In the genomic region with DNA sequence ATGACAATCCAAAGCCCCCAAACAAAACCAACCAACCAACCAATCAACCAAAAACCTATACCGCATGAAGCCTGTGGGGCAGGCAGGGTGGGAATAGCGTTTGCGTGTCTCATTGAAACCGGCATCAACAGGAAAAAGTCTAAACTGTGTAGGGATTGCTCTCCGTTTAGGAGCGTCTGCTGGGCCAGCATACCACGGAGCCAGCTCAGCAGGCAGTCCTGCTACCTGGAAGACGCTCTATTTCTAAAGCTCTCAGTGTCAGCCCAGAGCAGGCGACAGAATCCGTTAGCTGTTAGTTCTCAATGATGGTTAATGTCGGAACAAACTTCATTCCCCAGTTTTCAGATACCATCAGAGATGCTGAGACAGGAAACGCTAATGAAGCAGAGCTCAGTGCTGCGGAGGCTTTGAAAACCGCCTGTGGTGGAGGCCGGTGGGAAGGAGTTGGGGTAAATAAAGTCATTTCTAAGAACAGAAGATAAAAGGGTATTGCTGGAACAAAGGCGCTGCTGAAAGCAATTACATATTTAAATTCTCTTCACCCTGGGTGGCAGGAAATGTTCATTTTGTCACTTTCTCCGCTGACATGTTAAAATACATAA, we compare ENCODE assay signal across 8 mouse cellular contexts. TPM values are rescaled to one million over a fixed set of nuclear protein-coding genes. Genes with fewer than 3 reads are reported as not detected.
DNase-seq lines count a peak whose midpoint lies in the region; ATAC-seq and TF ChIP-seq lines count a peak whose summit lies in the region.

No protein-coding gene starts in this region.

- H3K4me3 ChIP-seq in heart, embryonic 14.5 days (ENCODE audit: control insufficient read depth in 1 of 2, insufficient read depth in 1 of 2, low read depth in 1 of 2, low read length in 2 of 2), result peak overlapping the region; percentile 19 to 27
- no peak overlapping the region for H3K4me3 ChIP-seq in heart, adult 2 months
- H3K4me3 ChIP-seq in hindbrain, embryonic 11.5 days (ENCODE audit: low read depth, low read length), result peak overlapping the region; percentile 20
- H3K4me3 ChIP-seq in midbrain, embryonic 11.5 days (ENCODE audit: low read depth, low read length), result peak overlapping the region; percentile 11; the same call in 1 of the 2 replicates
- H3K4me3 ChIP-seq in lung, adult 2 months (replicated peaks; ENCODE audit: extremely low read depth, low read depth, low read length), result no peak overlapping the region

- ATAC-seq in heart, embryonic 14.5 days (ENCODE audit: insufficient number of reproducible peaks, insufficient read depth, low FRiP score, low read depth), result no peak
- ATAC-seq in hindbrain, embryonic 11.5 days (ENCODE audit: low FRiP score), result no peak
- no peak for ATAC-seq in midbrain, embryonic 11.5 days (ENCODE audit: low FRiP score)

- H3K9me3 ChIP-seq in heart, embryonic 14.5 days (ENCODE audit: control insufficient read depth, low read length), result peaks cover 5% of the 10 kb centered on the region; the same call in 1 of the 2 replicates
- no peaks in the 10 kb centered on the region for H3K9me3 ChIP-seq in hindbrain, embryonic 11.5 days (ENCODE audit: control insufficient read depth, low read length)
- peaks cover 5% of the 10 kb centered on the region; the same call in 1 of the 2 replicates for H3K9me3 ChIP-seq in midbrain, embryonic 11.5 days (ENCODE audit: control insufficient read depth, low read length)

- H3K27me3 ChIP-seq in heart, embryonic 14.5 days (ENCODE audit: control insufficient read depth, insufficient read depth, low read length), result peaks cover 7% of the 10 kb centered on the region
- H3K27me3 ChIP-seq in heart, adult 2 months (ENCODE audit: control insufficient read depth, insufficient read depth, low read length), result no peaks in the 10 kb centered on the region
- H3K27me3 ChIP-seq in hindbrain, embryonic 11.5 days (ENCODE audit: control insufficient read depth, insufficient read depth, low read length), result no peaks in the 10 kb centered on the region; the same call in 1 of the 2 replicates
- no peaks in the 10 kb centered on the region for H3K27me3 ChIP-seq in midbrain, embryonic 11.5 days (ENCODE audit: control insufficient read depth, insufficient read depth, low read length)

- no peak for TF ChIP-seq EP300 in heart, adult 2 months (IDR thresholded peaks at IDR 0.05; ENCODE audit: insufficient read depth, low read depth, low read length)

- intact Hi-C loops in heart, adult 2 months (cut with DNase I), result no loop called here

- DNase-seq in heart, adult 2 months, result no peak
- peak; percentile 53 for DNase-seq in ZHBTc4 (ENCODE audit: low read depth, low spot score)
- peak; percentile 33 for DNase-seq in hindbrain, embryonic 11.5 days (ENCODE audit: low spot score)
- peak; percentile 90 for DNase-seq in midbrain, embryonic 11.5 days (ENCODE audit: low spot score, missing footprints)
- DNase-seq in B cell, adult 2 months, result no peak
- no peak for DNase-seq in lung, adult 2 months
- no peak for DNase-seq in cerebellum, adult 11-12 months

- H3K79me2 ChIP-seq in heart, adult 2 months (replicated peaks; ENCODE audit: control insufficient read depth, insufficient read depth, low read length), result no peaks in the 10 kb centered on the region

- 5% methylated on average over 17 of the region's 17 CpGs for WGBS in heart, embryonic 14.5 days
- 17% methylated on average over 17 of the region's 17 CpGs for WGBS in heart, adult 2 months
- WGBS in hindbrain, embryonic 11.5 days, result 2% methylated on average over 17 of the region's 17 CpGs
- WGBS in midbrain, embryonic 11.5 days, result 2% methylated on average over 17 of the region's 17 CpGs
- WGBS in lung, adult 2 months, result 10% methylated on average over 17 of the region's 17 CpGs

- no peak overlapping the region for H3K27ac ChIP-seq in heart, embryonic 14.5 days (replicated peaks in 1 of 2; ENCODE audit: control insufficient read depth in 1 of 2, insufficient read depth in 1 of 2, low read depth in 2 of 2, low read length in 2 of 2)
- H3K27ac ChIP-seq in heart, adult 2 months, result no peak overlapping the region
- no peak overlapping the region for H3K27ac ChIP-seq in hindbrain, embryonic 11.5 days (ENCODE audit: low read depth, low read length)
- no peak overlapping the region for H3K27ac ChIP-seq in midbrain, embryonic 11.5 days (ENCODE audit: low read depth, low read length)

- no peak for TF ChIP-seq CTCF in heart, adult 2 months (IDR thresholded peaks at IDR 0.05)
- TF ChIP-seq CTCF in lung, adult 2 months (IDR thresholded peaks at IDR 0.05; ENCODE audit: insufficient read depth, low read length), result no peak

- TF ChIP-seq POLR2A in heart, adult 2 months (IDR thresholded peaks at IDR 0.05; ENCODE audit: insufficient read depth, low read depth, low read length), result no peak
- no peak for TF ChIP-seq POLR2A in lung, adult 2 months (IDR thresholded peaks at IDR 0.05; ENCODE audit: borderline replicate concordance, extremely low read depth, low read depth, low read length)

- no peaks in the 10 kb centered on the region for H3K36me3 ChIP-seq in heart, embryonic 14.5 days (ENCODE audit: control insufficient read depth, insufficient read depth, low read length)
- H3K36me3 ChIP-seq in heart, adult 2 months (ENCODE audit: control insufficient read depth, insufficient read depth, low read length), result no peaks in the 10 kb centered on the region
- no peaks in the 10 kb centered on the region for H3K36me3 ChIP-seq in hindbrain, embryonic 11.5 days (ENCODE audit: control insufficient read depth, insufficient read depth, low read length)
- no peaks in the 10 kb centered on the region for H3K36me3 ChIP-seq in midbrain, embryonic 11.5 days (ENCODE audit: control insufficient read depth, insufficient read depth, low read length)

- peaks cover 3 to 5% of the 10 kb centered on the region in 2 experiments; a peak in 1 of 4 replicates for H3K4me1 ChIP-seq in heart, embryonic 14.5 days (ENCODE audit: control insufficient read depth in 2 of 2, insufficient read depth in 2 of 2, low read length in 2 of 2)
- H3K4me1 ChIP-seq in heart, adult 2 months (ENCODE audit: control insufficient read depth, insufficient read depth, low read length), result no peaks in the 10 kb centered on the region
- no peaks in the 10 kb centered on the region for H3K4me1 ChIP-seq in hindbrain, embryonic 11.5 days (replicated peaks; ENCODE audit: control insufficient read depth, insufficient read depth, low read length)
- peaks cover 2% of the 10 kb centered on the region; the same call in 1 of the 2 replicates for H3K4me1 ChIP-seq in midbrain, embryonic 11.5 days (ENCODE audit: control insufficient read depth, insufficient read depth, low read length)
- no peaks in the 10 kb centered on the region for H3K4me1 ChIP-seq in lung, adult 2 months (ENCODE audit: control insufficient read depth, insufficient read depth, low read length)

- peak overlapping the region; percentile 63 for H3K4me2 ChIP-seq in heart, embryonic 14.5 days (ENCODE audit: low read length)
- peak overlapping the region; percentile 32 for H3K4me2 ChIP-seq in hindbrain, embryonic 11.5 days (replicated peaks; ENCODE audit: low read depth, low read length)
- peak overlapping the region; percentile 49 for H3K4me2 ChIP-seq in midbrain, embryonic 11.5 days

- peak overlapping the region; percentile 46; the same call in 1 of the 2 replicates for H3K9ac ChIP-seq in heart, embryonic 14.5 days (ENCODE audit: low read length)
- no peak overlapping the region for H3K9ac ChIP-seq in heart, adult 2 months (ENCODE audit: low read depth, low read length)
- peak overlapping the region; percentile 31; the same call in 1 of the 2 replicates for H3K9ac ChIP-seq in hindbrain, embryonic 11.5 days (ENCODE audit: low read depth, low read length)
- H3K9ac ChIP-seq in midbrain, embryonic 11.5 days (ENCODE audit: low read length), result 0 out of 2 replicates have a peak overlapping the region, but pooled peaks have one; percentile 12

RNA-seq across cellular contexts. Expression of a gene that starts 42.9 kb away (rescaled TPM):
- polyA plus RNA-seq in heart, embryonic 14.5 days (2014; fragmentation: Nextera tagmentation; extraction: Ambion mirVana), result 36.7 and 40.7 TPM in 2 replicates
- 10 to 100 TPM; 34.4 to 39.1 TPM for total RNA-seq in heart, adult 2 months (2021)
- 31.2 and 62.1 TPM in 2 replicates for polyA plus RNA-seq in heart, adult 2 months (2012; rRNA removed)
- polyA plus RNA-seq in hindbrain, embryonic 11.5 days (2014; fragmentation: Nextera tagmentation; extraction: Ambion mirVana), result 34.5 and 35.2 TPM in 2 replicates
- 40.1 and 40.6 TPM in 2 replicates for polyA plus RNA-seq in midbrain, embryonic 11.5 days (2014; fragmentation: Nextera tagmentation; extraction: Ambion mirVana)
- 58.5 and 60.2 TPM in 2 replicates for polyA plus RNA-seq in lung, adult 2 months (2012; rRNA removed)

RNA-seq across cellular contexts. Expression of a gene that starts 43.0 kb away (rescaled TPM):
- polyA plus RNA-seq in heart, embryonic 14.5 days (2014; fragmentation: Nextera tagmentation; extraction: Ambion mirVana), result 84.5 and 85.7 TPM in 2 replicates
- 10 to 100 TPM; 20.6 to 21.3 TPM for total RNA-seq in heart, adult 2 months (2021)
- polyA plus RNA-seq in heart, adult 2 months (2012; rRNA removed), result 10.6 and 21.6 TPM in 2 replicates
- polyA plus RNA-seq in hindbrain, embryonic 11.5 days (2014; fragmentation: Nextera tagmentation; extraction: Ambion mirVana), result 116 and 122 TPM in 2 replicates
- polyA plus RNA-seq in midbrain, embryonic 11.5 days (2014; fragmentation: Nextera tagmentation; extraction: Ambion mirVana), result 123 and 126 TPM in 2 replicates
- 18.7 and 25.2 TPM in 2 replicates for polyA plus RNA-seq in lung, adult 2 months (2012; rRNA removed)

RNA-seq across cellular contexts. Expression of a gene that starts 57.7 kb away (rescaled TPM):
- polyA plus RNA-seq in heart, embryonic 14.5 days (2014; fragmentation: Nextera tagmentation; extraction: Ambion mirVana), result 73.1 and 75.2 TPM in 2 replicates
- 10 to 100 TPM; 58.5 to 68.0 TPM for total RNA-seq in heart, adult 2 months (2021)
- 53.2 and 79.0 TPM in 2 replicates for polyA plus RNA-seq in heart, adult 2 months (2012; rRNA removed)
- polyA plus RNA-seq in hindbrain, embryonic 11.5 days (2014; fragmentation: Nextera tagmentation; extraction: Ambion mirVana), result 80.3 and 88.0 TPM in 2 replicates
- polyA plus RNA-seq in midbrain, embryonic 11.5 days (2014; fragmentation: Nextera tagmentation; extraction: Ambion mirVana), result 72.0 and 79.6 TPM in 2 replicates
- polyA plus RNA-seq in lung, adult 2 months (2012; rRNA removed), result 64.0 and 77.6 TPM in 2 replicates

Comparison
In these comparisons a context has a peak if more than half of its experiments do, and no peak if none do; other contexts are left out.
1. H3K4me3 ChIP-seq: peak in heart, embryonic 14.5 days (2 of 2), hindbrain, embryonic 11.5 days (single experiment) and midbrain, embryonic 11.5 days (single experiment); none in heart, adult 2 months (single experiment) and lung, adult 2 months (single experiment).
2. DNase-seq: peak in ZHBTc4 (single experiment), hindbrain, embryonic 11.5 days (single experiment) and midbrain, embryonic 11.5 days (single experiment); none in heart, adult 2 months (0 of 2), B cell, adult 2 months (0 of 2), lung, adult 2 months (single experiment) and cerebellum, adult 11-12 months (single experiment).
3. Peak in every context shown above with its lines, with median percentiles within 50 percentile points of each other: H3K4me2 ChIP-seq.